Mouse (Mus musculus) ovary, postnatal 36 days (tissue): Measurements from ENCODE around the gene Ubap2l.

ENCODE experiments used
- DNase-seq: peaks from one replicate; pipeline ENCODE4 v3.0.0; 2022; ENCODE audit warnings: low spot score, mixed read lengths

Gene Ubap2l

GRCm38 (mm10) chr3:90052351-90053241, at the start of gene Ubap2l:
Gene Ubap2l, minus strand, starts transcription at chr3:90052628.
- DNase-seq: peak; percentile 93

GRCm38 (mm10) chr3:90101673-90102072, 49.2 kb upstream of the Ubap2l start:
- DNase-seq: no peak

- no peak for DNase-seq
These were observed 48.6 kb upstream of the Ubap2l start for GRCm38 (mm10) chr3:90101010-90101409.

DNA sequence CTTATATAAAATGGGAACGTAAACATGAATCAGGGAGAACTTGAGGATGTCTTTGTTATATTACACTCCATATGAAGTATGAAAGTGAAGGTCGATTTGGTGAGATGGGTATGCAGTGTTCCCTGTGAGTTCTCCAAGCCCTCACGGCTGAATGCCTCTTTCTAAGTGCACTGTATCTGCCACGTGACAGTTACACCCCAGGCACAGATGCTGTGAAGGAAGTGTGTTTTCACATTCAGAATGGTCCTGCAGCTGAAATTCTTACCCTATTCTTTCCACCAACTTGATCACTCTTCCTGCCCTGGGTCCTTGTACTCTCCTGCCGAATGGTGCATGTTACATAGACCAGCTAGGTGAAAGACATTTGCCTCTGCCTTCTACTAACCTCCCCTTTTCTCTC, 45.5 kb upstream of the Ubap2l start:
- no peak for DNase-seq

- DNase-seq: no peak
These were observed 42.0 kb upstream of the Ubap2l start for GRCm38 (mm10) chr3:90094453-90094852.

GRCm38 (mm10) chr3:90090892-90091291, 38.5 kb upstream of the Ubap2l start:
- DNase-seq: peak; percentile 50

GRCm38 (mm10) chr3:90088617-90089016, 36.2 kb upstream of the Ubap2l start:
- DNase-seq: no peak

- no peak for DNase-seq
These were observed 33.6 kb upstream of the Ubap2l start for GRCm38 (mm10) chr3:90086068-90086467.

DNA sequence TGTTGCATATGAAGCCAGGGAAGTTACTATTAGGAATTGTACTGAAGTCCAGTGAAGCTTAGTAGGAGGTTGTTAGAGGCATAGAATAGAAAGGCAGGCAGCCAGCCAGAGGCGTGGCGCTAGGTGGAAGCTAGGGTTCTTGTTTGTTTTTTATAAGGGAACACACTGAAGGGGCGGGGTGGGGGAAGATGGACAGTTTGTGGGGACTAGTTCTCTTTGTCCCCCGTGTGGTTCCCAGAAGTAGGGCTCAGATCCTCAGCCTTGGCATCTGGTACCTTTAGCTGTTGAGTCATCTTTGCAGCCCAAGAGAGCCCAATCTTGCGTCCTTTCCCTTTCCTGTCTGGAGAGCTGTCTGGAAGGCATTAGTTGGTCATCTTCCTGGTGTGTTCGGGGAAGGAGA, 32.9 kb upstream of the Ubap2l start:
- DNase-seq: no peak

DNA sequence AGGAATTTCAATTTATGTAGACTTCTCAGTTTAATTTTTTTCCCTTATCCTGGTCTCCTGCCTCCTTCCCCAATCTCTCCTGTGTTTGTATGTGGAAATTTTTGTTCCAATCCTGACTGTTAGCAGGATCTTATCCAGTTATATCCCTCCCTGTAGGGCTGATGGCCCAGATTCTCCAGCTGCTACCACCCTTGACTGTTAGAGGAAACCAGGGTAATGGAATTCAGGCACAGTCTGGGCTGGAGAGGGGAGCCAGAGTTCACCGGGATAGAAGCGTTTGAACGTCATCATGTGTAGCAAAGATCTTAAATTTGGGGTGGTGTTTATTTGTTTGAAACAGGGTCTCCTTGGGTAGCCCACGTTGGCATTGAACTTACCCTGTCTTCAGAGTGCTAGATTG, 32.4 kb upstream of the Ubap2l start:
- no peak for DNase-seq

GRCm38 (mm10) chr3:90083698-90084324, 31.4 kb upstream of the Ubap2l start:
- DNase-seq: no peak

- DNase-seq: no peak
These were observed 30.6 kb upstream of the Ubap2l start for GRCm38 (mm10) chr3:90083034-90083433.

- no peak for DNase-seq
These were observed 29.2 kb upstream of the Ubap2l start for GRCm38 (mm10) chr3:90081365-90082240.

DNA sequence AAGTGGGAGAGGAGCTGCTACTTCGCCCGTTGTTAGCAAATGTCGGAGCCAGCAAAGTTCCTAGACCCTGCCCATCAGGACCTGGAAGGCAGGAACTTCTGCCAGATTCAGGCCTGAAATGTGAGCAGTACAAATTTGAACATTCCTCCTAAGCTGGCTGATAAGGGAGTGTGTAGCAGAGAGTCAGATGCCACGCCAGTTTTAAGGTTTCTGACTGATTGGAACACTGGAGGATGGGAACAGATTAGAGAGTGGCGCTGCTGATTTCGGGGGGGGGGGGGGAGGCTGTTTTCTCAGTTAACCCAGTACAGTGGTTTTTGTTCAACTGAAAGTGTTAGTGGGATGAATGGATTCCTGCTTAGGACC, 28.1 kb upstream of the Ubap2l start:
- DNase-seq: no peak

GRCm38 (mm10) chr3:90079763-90080497, 27.5 kb upstream of the Ubap2l start:
- peak; percentile 70 for DNase-seq

DNA sequence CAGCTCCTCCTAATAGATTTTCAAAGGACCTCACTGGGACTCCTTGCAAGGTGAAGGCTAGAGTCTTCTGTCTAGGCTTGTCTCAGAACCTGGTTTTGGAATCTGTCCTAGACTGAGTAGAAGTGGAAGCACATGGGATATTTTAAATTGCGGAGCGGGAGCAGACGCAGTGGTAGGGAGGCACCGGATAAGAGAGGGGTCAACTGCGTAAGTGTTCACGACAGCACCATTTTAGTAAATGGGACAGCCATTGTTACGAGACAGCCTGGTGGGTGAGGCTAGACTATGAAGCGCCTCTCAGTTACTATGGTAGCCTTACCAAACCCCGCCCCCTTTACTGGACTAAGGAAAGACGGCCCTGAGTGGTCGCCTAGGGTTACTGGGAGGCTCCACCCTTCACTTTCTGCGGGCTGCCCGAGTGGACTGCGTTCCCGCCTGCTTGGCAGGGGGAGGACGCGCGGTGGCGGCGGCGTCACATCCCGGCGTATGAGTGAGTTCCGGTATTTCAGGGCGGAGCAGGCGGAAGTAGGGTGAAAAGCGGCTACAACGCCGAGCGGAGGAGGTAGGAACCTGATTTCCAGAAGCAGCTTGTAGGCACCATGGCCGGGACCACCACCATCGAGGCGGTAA, 26.8 kb upstream of the Ubap2l start:
- peak; percentile 92 for DNase-seq

DNA sequence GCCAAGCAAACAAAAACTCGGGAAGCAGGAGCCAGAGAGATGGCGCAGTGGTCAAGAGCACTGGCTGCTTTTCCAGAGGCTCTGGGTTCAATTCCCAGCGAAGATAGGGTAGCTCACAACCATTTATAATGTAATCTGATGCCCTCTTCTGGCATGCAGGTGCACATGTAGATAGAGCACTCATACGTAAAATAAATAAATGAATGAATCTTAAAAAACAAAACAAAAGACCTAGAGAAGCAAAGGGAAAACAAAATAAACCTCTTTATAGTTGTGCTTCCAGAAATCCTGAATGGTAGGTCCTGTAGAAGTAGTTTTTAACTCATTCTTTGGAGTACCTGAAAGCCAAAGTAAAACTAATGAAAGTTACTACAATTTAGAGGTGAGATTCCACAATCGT, 25.8 kb upstream of the Ubap2l start:
- no peak for DNase-seq

- peak; percentile 69 for DNase-seq
These were observed 24.7 kb upstream of the Ubap2l start for GRCm38 (mm10) chr3:90076921-90077716.

DNA sequence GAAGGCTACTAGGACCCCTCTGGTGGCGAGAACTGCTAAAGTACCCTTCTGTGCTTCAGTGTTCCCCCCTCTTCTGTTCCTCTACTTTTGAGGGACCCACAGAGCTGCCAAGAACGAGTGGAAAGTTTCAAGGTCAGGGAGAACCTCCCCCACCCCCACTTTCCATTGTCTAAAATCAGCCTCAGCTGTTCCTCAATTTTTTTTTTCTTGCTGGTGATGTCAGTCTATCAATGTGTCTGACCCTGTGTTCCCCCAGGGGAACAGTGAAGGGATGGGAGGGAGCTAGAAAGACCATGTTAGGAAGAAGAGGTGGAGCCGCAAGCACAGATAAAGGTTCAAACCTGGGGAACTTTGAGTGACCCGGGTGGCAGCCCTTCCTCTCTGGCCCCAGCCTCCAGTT, 19.9 kb upstream of the Ubap2l start, which contains the start of gene Tpm3:
Gene Tpm3, plus strand, starts transcription at position 356 of the 400 bp plus-strand sequence.
- no peak for DNase-seq

- no peak for DNase-seq
These were observed 17.3 kb upstream of the Ubap2l start for GRCm38 (mm10) chr3:90069688-90070087.
